Mouse (Mus musculus): ENCODE measurements at regions not wholly inside any gene's neighbourhood (a gene's known extent, or its start where the extent isn't known, plus 50 kb on each side); places are given as distances from the start of the nearest gene placed in this dataset.
"Not testable (repeated sequence)": the region's sequence is repeated elsewhere in the genome, so short reads cannot be mapped to it uniquely, and the experiment has no call there.

GRCm38 (mm10) chr16:86855312-86855711 is 498.7 kb upstream of the N6amt1 start:
- Histone ChIP-seq H3K36me3 (ENCODE audit: control insufficient read depth, insufficient read depth, low read length) (no peaks in the 10 kb centered on the region), H3K27me3 (ENCODE audit: control insufficient read depth, insufficient read depth, low read length) (no peaks in the 10 kb centered on the region), H3K4me3 (ENCODE audit: low read depth, low read length) (no peak overlapping the region), H3K27ac (ENCODE audit: insufficient read depth, low read depth, low read length) (no peak overlapping the region), H3K4me1 (ENCODE audit: control insufficient read depth, insufficient read depth, insufficient read length, low read length) (0 out of 2 replicates have a peak, but pooled peaks cover 3% of the 10 kb centered on the region)
- TF ChIP-seq CTCF (IDR thresholded peaks at IDR 0.05; ENCODE audit: extremely low read depth, insufficient read length, insufficient replicate concordance, low read depth, low read length) (no peak), POLR2A (IDR thresholded peaks at IDR 0.05; ENCODE audit: low read depth, low read length) (no peak)
- WGBS, result 45% methylated on average over 4 of the region's 4 CpGs

DNA sequence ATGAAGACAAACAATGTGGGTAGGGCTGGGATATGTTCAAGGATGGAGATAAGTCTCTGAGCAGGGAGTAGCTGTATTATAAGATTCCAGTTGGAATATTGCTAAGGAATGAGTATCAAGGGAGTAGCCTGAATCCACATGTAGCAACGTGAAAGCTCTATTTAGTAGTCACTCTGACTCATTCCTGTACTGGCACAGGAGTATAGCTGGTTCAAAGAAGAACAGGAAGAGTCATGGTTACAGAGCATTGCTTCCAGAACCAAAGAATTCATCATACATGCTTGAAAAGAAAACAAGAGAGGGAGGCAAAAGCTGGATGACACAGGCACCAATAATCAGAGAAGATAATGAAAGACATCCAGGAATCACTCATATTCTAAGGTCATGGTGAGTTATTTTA is 500.6 kb upstream of the N6amt1 start:
- H3K36me3 ChIP-seq (ENCODE audit: control insufficient read depth, insufficient read depth, low read length), result no peaks in the 10 kb centered on the region
- H3K4me1 ChIP-seq (ENCODE audit: control insufficient read depth, insufficient read depth, insufficient read length, low read length), result 0 out of 2 replicates have a peak, but pooled peaks cover 3% of the 10 kb centered on the region
- H3K27me3 ChIP-seq (ENCODE audit: control insufficient read depth, insufficient read depth, low read length), result no peaks in the 10 kb centered on the region
- 56% methylated on average over 1 of the region's 1 CpGs for WGBS
- TF ChIP-seq POLR2A (IDR thresholded peaks at IDR 0.05; ENCODE audit: low read depth, low read length), result no peak
- no peak for TF ChIP-seq CTCF (IDR thresholded peaks at IDR 0.05; ENCODE audit: extremely low read depth, insufficient read length, insufficient replicate concordance, low read depth, low read length)
- no peak overlapping the region for H3K4me3 ChIP-seq (ENCODE audit: low read depth, low read length)
- no peak overlapping the region for H3K27ac ChIP-seq (ENCODE audit: insufficient read depth, low read depth, low read length)

GRCm38 (mm10) chr16:86838457-86839337 is 515.3 kb upstream of the N6amt1 start:
- 46% methylated on average over 6 of the region's 6 CpGs for WGBS
- Histone ChIP-seq H3K27ac (ENCODE audit: insufficient read depth, low read depth, low read length) (no peak overlapping the region), H3K4me3 (ENCODE audit: low read depth, low read length) (no peak overlapping the region), H3K4me1 (ENCODE audit: control insufficient read depth, insufficient read depth, insufficient read length, low read length) (no peaks in the 10 kb centered on the region), H3K27me3 (ENCODE audit: control insufficient read depth, insufficient read depth, low read length) (no peaks in the 10 kb centered on the region), H3K36me3 (ENCODE audit: control insufficient read depth, insufficient read depth, low read length) (no peaks in the 10 kb centered on the region)
- TF ChIP-seq CTCF (IDR thresholded peaks at IDR 0.05; ENCODE audit: extremely low read depth, insufficient read length, insufficient replicate concordance, low read depth, low read length) (no peak), POLR2A (IDR thresholded peaks at IDR 0.05; ENCODE audit: low read depth, low read length) (no peak)

- Histone ChIP-seq H3K4me1 (ENCODE audit: control insufficient read depth, insufficient read depth, insufficient read length, low read length) (no peaks in the 10 kb centered on the region), H3K27me3 (ENCODE audit: control insufficient read depth, insufficient read depth, low read length) (no peaks in the 10 kb centered on the region), H3K27ac (ENCODE audit: insufficient read depth, low read depth, low read length) (no peak overlapping the region), H3K4me3 (ENCODE audit: low read depth, low read length) (no peak overlapping the region), H3K36me3 (ENCODE audit: control insufficient read depth, insufficient read depth, low read length) (no peaks in the 10 kb centered on the region)
- TF ChIP-seq POLR2A (IDR thresholded peaks at IDR 0.05; ENCODE audit: low read depth, low read length), result no peak
- no peak for TF ChIP-seq CTCF (IDR thresholded peaks at IDR 0.05; ENCODE audit: extremely low read depth, insufficient read length, insufficient replicate concordance, low read depth, low read length)
- 26% methylated on average over 1 of the region's 1 CpGs for WGBS
Observed at GRCm38 (mm10) chr16:86827645-86828044, 526.3 kb upstream of the N6amt1 start.

DNA sequence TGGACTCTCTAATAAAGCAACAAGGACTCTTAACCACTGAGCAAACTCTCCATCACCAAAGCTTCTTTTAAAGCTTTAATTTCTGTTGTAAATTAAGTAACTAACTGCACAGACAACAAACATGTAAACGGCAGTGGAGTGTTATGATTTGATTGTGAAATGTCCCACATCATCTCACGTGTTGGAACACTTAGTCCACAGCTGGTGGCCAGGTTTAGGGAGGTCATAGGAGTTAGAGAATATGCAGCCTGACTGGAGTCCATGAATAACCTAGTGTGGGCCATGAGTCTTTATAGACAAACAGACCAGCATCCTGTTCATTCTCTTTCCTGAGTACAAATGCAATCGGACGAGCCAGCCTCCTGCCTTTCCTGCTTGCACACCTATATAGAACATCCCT is 527.3 kb upstream of the N6amt1 start:
- no peaks in the 10 kb centered on the region for H3K27me3 ChIP-seq (ENCODE audit: control insufficient read depth, insufficient read depth, low read length)
- no peaks in the 10 kb centered on the region for H3K4me1 ChIP-seq (ENCODE audit: control insufficient read depth, insufficient read depth, insufficient read length, low read length)
- H3K36me3 ChIP-seq (ENCODE audit: control insufficient read depth, insufficient read depth, low read length), result no peaks in the 10 kb centered on the region
- 72% methylated on average over 4 of the region's 4 CpGs for WGBS
- no peak overlapping the region for H3K27ac ChIP-seq (ENCODE audit: insufficient read depth, low read depth, low read length)
- TF ChIP-seq CTCF (IDR thresholded peaks at IDR 0.05; ENCODE audit: extremely low read depth, insufficient read length, insufficient replicate concordance, low read depth, low read length), result no peak
- TF ChIP-seq POLR2A (IDR thresholded peaks at IDR 0.05; ENCODE audit: low read depth, low read length), result no peak
- no peak overlapping the region for H3K4me3 ChIP-seq (ENCODE audit: low read depth, low read length)

DNA sequence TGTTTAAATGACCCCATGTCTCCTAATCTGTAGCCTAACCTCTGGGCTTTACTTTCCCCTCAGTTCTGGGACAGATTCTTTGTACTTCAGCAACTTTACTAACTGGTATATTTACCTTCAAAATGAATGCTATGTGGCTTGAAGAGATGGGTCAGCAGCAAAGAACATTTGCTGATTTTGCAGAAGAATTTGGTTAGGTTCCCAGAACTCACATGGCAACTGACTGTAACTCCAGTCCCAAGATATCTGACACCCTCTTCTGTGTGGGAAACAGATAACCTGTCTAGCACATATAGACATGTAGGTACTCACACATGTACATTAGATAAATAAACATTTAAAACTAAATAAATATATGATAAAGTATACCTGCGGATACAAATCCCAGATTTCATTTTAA is 530.5 kb upstream of the N6amt1 start:
- H3K27me3 ChIP-seq (ENCODE audit: control insufficient read depth, insufficient read depth, low read length), result no peaks in the 10 kb centered on the region
- WGBS, result 83% methylated on average over 1 of the region's 1 CpGs
- no peak overlapping the region for H3K27ac ChIP-seq (ENCODE audit: insufficient read depth, low read depth, low read length)
- no peaks in the 10 kb centered on the region for H3K4me1 ChIP-seq (ENCODE audit: control insufficient read depth, insufficient read depth, insufficient read length, low read length)
- H3K4me3 ChIP-seq (ENCODE audit: low read depth, low read length), result no peak overlapping the region
- TF ChIP-seq CTCF (IDR thresholded peaks at IDR 0.05; ENCODE audit: extremely low read depth, insufficient read length, insufficient replicate concordance, low read depth, low read length) (no peak), POLR2A (IDR thresholded peaks at IDR 0.05; ENCODE audit: low read depth, low read length) (no peak)
- no peaks in the 10 kb centered on the region for H3K36me3 ChIP-seq (ENCODE audit: control insufficient read depth, insufficient read depth, low read length)

DNA sequence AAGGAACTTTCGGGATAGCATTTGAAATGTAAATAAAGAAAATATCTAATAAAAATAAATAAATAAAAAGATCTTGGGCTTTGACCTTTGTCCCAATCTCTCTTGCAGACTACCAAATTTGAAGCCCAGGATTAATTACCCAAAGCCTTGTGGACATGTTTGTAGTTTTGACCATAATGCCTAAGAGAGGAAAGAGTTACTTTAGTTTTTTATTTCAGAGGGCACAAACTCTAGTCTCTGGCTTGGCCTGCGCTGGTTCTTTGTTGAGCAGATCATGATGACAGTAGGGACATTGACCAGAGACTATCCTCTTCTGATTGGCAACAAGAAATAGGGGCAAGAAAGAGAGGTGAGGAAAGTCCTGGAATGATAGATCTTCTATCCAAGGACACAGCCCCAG is 532.4 kb upstream of the N6amt1 start:
- no peak for TF ChIP-seq CTCF (IDR thresholded peaks at IDR 0.05; ENCODE audit: extremely low read depth, insufficient read length, insufficient replicate concordance, low read depth, low read length)
- no peak for TF ChIP-seq POLR2A (IDR thresholded peaks at IDR 0.05; ENCODE audit: low read depth, low read length)
- Histone ChIP-seq H3K4me1 (ENCODE audit: control insufficient read depth, insufficient read depth, insufficient read length, low read length) (peaks cover 4% of the 10 kb centered on the region; the same call in 1 of the 2 replicates), H3K27me3 (ENCODE audit: control insufficient read depth, insufficient read depth, low read length) (no peaks in the 10 kb centered on the region), H3K36me3 (ENCODE audit: control insufficient read depth, insufficient read depth, low read length) (no peaks in the 10 kb centered on the region), H3K4me3 (ENCODE audit: low read depth, low read length) (no peak overlapping the region), H3K27ac (ENCODE audit: insufficient read depth, low read depth, low read length) (no peak overlapping the region)
- WGBS, result 82% methylated on average over 2 of the region's 2 CpGs

- H3K27me3 ChIP-seq (ENCODE audit: control insufficient read depth, insufficient read depth, low read length); H3K27ac ChIP-seq (ENCODE audit: insufficient read depth, low read depth, low read length); H3K36me3 ChIP-seq (ENCODE audit: control insufficient read depth, insufficient read depth, low read length); H3K4me3 ChIP-seq (ENCODE audit: low read depth, low read length); H3K4me1 ChIP-seq (ENCODE audit: control insufficient read depth, insufficient read depth, insufficient read length, low read length): not testable (repeated sequence)
- 84% methylated on average over 1 of the region's 1 CpGs for WGBS
Observed at GRCm38 (mm10) chr16:86818639-86819038, 535.3 kb upstream of the N6amt1 start.
